Mouse (Mus musculus) hindbrain, embryonic 11.5 days (tissue): ENCODE measurements around the gene Wbp2. TPM values are rescaled to one million over a fixed set of nuclear protein-coding genes. Genes with fewer than 3 reads are reported as not detected.
A peak's percentile ranks its signal among the peaks of the same experiment; 100 is the strongest.

ENCODE experiments used
- ATAC-seq: fragments of 200-750 bp; cut with Nextera tagmentation; 2 replicates; pipeline ENCODE4 v1.8.0; 2017; ENCODE audit warnings: mild to moderate bottlenecking, moderate TSS enrichment, moderate library complexity; ENCODE audit not compliant: low FRiP score
- DNase-seq: peaks from one replicate; pipeline ENCODE4 v3.0.0-alpha.2; 2015; ENCODE audit warnings: low spot score
- H3K27ac ChIP-seq: fragments of 300-500 bp; sonication (generic); 2 replicates; pipeline ENCODE4 v1.5.1; 2014; ENCODE audit warnings: mild to moderate bottlenecking, low read depth, low read length
- H3K27me3 ChIP-seq: fragments of 300-500 bp; sonication (generic); 2 replicates; pipeline ENCODE4 v1.6.1; 2014; ENCODE audit warnings: mild to moderate bottlenecking, low read length, moderate library complexity, mixed read lengths; ENCODE audit not compliant: control insufficient read depth, insufficient read depth
- H3K36me3 ChIP-seq: fragments of 300-500 bp; sonication (generic); 2 replicates; pipeline ENCODE4 v1.6.1; 2014; ENCODE audit warnings: mild to moderate bottlenecking, low read length, moderate library complexity, mixed read lengths; ENCODE audit not compliant: control insufficient read depth, insufficient read depth
- H3K4me1 ChIP-seq: fragments of 300-500 bp; sonication (generic); replicated peaks from 2 replicates; pipeline ENCODE4 v1.6.1; 2014; ENCODE audit warnings: low read length, mixed read lengths; ENCODE audit not compliant: control insufficient read depth, insufficient read depth
- H3K4me2 ChIP-seq: fragments of 300-500 bp; sonication (generic); replicated peaks from 2 replicates; pipeline ENCODE4 v1.6.1; 2014; ENCODE audit warnings: mild to moderate bottlenecking, low read depth, low read length
- H3K4me3 ChIP-seq: fragments of 300-500 bp; sonication (generic); 2 replicates; pipeline ENCODE4 v1.5.1; 2014; ENCODE audit warnings: low read depth, low read length
- H3K9ac ChIP-seq: fragments of 300-500 bp; sonication (generic); 2 replicates; pipeline ENCODE4 v1.6.1; 2014; ENCODE audit warnings: low read depth, low read length
- H3K9me3 ChIP-seq: fragments of 300-500 bp; sonication (generic); 2 replicates; pipeline ENCODE4 v1.6.1; 2016; ENCODE audit warnings: low read length; ENCODE audit not compliant: control insufficient read depth
- WGBS: fragments of 180-500 bp; shearing (Covaris S2); extraction: QIAGEN DNeasy Blood & Tissue Kit; methylation state at CpG from one replicate; pipeline ENCODE4 v1.1.7; 2014; 5-methylcytosine and 5-hydroxymethylcytosine counted together
- polyA plus RNA-seq: library from polyadenylated mRNA; unstranded; fragments of >200 nt; fragmentation: Nextera tagmentation; extraction: Ambion mirVana; gene quantifications from 2 replicates; pipeline ENCODE4 v1.2.1, GENCODE M21; 2014

The Wbp2 gene
- polyA plus RNA-seq, 1 experiment from 2014 or later = 85.4 TPM

DNA sequence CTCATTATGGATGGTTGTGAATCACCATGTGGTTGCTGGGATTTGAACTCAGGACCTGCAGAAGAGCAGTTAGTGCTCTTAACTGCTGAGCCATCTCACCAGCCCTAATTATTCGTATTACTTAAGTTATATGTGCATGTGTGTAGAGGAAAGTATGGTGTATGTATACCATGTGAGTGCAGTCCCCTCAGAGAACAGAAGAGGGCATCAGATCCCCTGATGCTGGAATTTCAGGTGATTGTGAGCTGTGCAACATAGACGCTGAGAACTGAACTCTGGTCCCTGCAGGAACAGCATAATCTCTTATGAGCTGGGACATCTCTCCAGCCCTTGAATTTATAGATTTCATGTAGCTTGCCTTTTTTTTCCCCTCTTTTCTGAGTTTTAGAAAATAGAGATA, 45.0 kb downstream of the Wbp2 start:
- no peaks in the 10 kb centered on the region for H3K4me1 ChIP-seq
- no peak overlapping the region for H3K4me2 ChIP-seq
- no peak for ATAC-seq
- no peak overlapping the region for H3K9ac ChIP-seq
- no peak for DNase-seq
- H3K36me3 ChIP-seq = peaks cover 10% of the 10 kb centered on the region; the same call in 1 of the 2 replicates
- no peak overlapping the region for H3K27ac ChIP-seq
- H3K27me3 ChIP-seq = no peaks in the 10 kb centered on the region
- no peaks in the 10 kb centered on the region for H3K9me3 ChIP-seq
- 97% methylated on average over 2 of the region's 2 CpGs for WGBS
- H3K4me3 ChIP-seq = no peak overlapping the region

DNA sequence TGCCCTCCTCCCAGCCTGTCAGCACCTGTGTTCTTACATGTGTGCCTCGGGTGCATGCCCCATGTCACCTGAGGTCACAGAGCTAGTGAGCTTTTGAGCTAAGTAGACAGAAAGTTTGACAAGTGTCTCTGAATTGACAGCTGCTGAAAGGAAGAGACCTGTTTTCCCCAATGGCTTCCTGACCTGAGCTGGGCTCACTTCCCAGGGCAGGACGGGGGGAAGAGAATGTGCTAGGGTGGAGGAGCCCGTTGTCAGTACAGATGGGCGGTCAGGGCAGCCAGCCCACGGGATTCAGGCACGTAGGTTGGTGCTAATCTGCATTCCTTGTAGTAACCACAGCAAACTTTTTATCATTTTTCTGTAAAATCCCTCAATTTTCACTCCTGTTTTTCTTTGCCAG, 46.2 kb downstream of the Wbp2 start:
- H3K27me3 ChIP-seq = no peaks in the 10 kb centered on the region
- DNase-seq (no peak), ATAC-seq (no peak)
- H3K27ac ChIP-seq = no peak overlapping the region
- H3K9me3 ChIP-seq = no peaks in the 10 kb centered on the region
- peaks cover 10% of the 10 kb centered on the region; the same call in 1 of the 2 replicates for H3K36me3 ChIP-seq
- H3K4me1 ChIP-seq = no peaks in the 10 kb centered on the region
- H3K4me3 ChIP-seq = no peak overlapping the region
- 94% methylated on average over 6 of the region's 6 CpGs for WGBS
- no peak overlapping the region for H3K9ac ChIP-seq
- no peak overlapping the region for H3K4me2 ChIP-seq

DNA sequence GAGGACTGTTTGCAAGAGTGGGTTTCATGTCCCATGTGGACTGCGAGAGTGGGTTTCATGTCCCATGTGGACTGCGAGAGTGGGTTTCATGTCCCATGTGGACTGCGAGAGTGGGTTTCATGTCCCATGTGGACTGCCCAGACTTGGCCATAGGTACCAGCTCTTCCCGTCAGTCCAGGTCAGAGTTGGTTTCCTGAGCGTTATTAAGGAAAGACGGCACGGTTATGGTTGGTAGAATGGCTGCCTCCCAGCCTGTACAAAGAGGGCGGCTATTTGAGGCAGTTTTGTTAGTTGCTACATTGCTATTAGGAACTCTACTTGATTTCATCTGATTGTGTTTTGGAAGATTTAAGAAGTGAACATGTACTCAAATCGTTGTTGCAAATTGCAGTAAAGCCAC, 49.0 kb downstream of the Wbp2 start:
- 97% methylated on average over 9 of the region's 9 CpGs for WGBS
- Histone ChIP-seq H3K27me3 (no peaks in the 10 kb centered on the region), H3K4me2 (no peak overlapping the region), H3K27ac (no peak overlapping the region), H3K4me1 (no peaks in the 10 kb centered on the region), H3K36me3 (peaks cover 10% of the 10 kb centered on the region; the same call in 1 of the 2 replicates), H3K9me3 (no peaks in the 10 kb centered on the region), H3K9ac (no peak overlapping the region), H3K4me3 (no peak overlapping the region)
- ATAC-seq = no peak
- no peak for DNase-seq

DNA sequence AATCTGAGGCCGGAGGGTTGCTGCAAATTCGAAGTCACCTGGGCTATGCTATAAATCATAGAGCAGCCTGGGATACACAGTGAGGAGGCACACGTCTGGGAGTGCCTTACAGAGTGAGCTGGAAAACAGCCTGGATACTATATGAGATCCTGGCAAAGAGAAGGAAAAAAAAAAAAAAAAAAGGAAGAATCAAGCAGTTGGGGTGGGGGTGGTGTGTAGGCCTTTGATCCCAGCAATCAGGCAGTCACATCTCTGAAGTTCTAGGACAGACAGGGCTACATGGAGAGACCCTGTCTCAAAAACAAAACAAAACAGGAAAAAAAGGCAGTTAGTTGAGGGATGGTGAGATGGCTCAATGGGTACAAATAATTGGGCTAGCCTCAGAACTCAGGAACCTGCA, 50.1 kb downstream of the Wbp2 start:
- H3K36me3 ChIP-seq = peaks cover 7% of the 10 kb centered on the region; the same call in 1 of the 2 replicates
- no peaks in the 10 kb centered on the region; the same call in 1 of the 2 replicates for H3K4me1 ChIP-seq
- 89% methylated on average over 3 of the region's 3 CpGs for WGBS
- H3K9ac ChIP-seq = no peak overlapping the region
- H3K4me3 ChIP-seq = no peak overlapping the region
- no peak overlapping the region for H3K4me2 ChIP-seq
- no peaks in the 10 kb centered on the region for H3K27me3 ChIP-seq
- no peaks in the 10 kb centered on the region for H3K9me3 ChIP-seq
- DNase-seq = no peak
- no peak overlapping the region for H3K27ac ChIP-seq
- ATAC-seq = no peak

DNA sequence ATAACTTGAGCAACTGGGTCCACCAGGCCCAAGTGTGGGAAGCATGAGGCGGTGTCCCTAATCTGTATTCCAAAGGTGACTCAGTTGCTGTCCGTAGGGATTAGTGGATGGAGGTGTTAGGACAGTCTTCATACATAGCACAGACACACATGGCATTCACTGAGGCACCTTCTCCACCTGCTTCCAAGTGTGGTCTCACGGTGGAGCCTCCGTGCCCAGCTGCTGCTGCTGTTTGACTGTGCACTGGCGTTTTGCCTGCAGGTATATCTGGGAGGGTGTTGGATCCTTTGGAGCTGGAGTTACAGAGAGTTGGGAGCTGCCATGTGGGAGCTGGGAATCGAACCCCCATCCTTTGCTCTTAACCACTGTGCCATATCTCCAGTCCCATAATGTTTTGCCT, 52.2 kb downstream of the Wbp2 start:
- Histone ChIP-seq H3K4me1 (peaks cover 3% of the 10 kb centered on the region; the same call in 1 of the 2 replicates), H3K9me3 (no peaks in the 10 kb centered on the region), H3K27me3 (no peaks in the 10 kb centered on the region), H3K4me2 (no peak overlapping the region), H3K4me3 (no peak overlapping the region), H3K27ac (no peak overlapping the region), H3K36me3 (no peaks in the 10 kb centered on the region; the same call in 1 of the 2 replicates), H3K9ac (no peak overlapping the region)
- WGBS = 97% methylated on average over 6 of the region's 6 CpGs
- DNase-seq = no peak
- ATAC-seq = no peak

DNA sequence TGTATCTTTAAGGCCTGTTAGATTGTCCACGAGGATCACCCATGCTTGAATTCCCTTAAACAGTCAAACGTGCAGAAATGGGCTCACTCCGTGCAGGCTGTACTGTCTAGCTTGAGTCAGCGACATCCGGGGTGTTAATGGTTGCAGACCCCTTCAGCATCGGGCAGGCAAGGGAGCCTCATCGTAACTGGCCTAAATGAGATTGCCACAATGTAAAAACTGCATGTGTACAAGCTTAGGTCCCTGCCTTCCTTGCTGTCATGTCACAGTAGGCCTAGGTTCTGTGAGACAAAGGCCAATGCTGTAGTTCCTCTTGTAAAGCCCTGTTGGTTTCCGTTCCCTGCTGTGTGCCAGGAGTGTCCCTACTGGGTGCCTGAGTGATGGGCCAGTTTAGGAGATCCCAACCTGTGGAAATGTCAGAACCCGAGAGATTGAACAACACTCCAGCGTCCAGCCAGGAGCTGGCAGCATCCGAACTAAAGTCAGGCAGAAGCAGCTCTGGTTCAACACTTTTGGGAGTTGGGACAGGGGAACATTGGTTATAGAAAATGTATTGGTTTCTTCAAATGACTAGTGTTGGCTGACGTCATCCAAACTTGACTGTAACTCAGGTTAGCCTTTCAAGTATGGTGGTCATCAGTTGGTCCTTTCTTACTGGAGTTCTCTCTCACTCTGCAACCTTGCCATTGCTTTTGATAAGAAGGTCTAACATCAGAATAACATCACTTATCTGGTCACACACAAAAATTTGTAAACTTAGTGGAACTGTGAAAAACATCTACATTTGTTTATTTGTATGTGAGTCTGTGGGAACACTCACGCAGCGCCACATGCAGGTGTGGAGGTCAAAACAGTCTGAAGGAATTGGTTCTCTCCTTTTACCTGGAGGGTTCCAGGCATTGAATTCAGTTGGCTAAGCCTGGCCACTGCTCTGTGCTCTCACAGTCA, 55.6 kb downstream of the Wbp2 start:
- Histone ChIP-seq H3K36me3 (no peaks in the 10 kb centered on the region; the same call in 1 of the 2 replicates), H3K4me3 (peak overlapping the region; percentile 54), H3K4me2 (peak overlapping the region; percentile 81), H3K4me1 (peaks cover 3% of the 10 kb centered on the region; the same call in 1 of the 2 replicates), H3K27ac (peak overlapping the region; percentile 90), H3K9me3 (no peaks in the 10 kb centered on the region), H3K27me3 (no peaks in the 10 kb centered on the region), H3K9ac (peak overlapping the region; percentile 87)
- WGBS = 26% methylated on average over 14 of the region's 14 CpGs
- DNase-seq = no peak
- ATAC-seq = peak; percentile 36; the same call in 1 of the 2 replicates

DNA sequence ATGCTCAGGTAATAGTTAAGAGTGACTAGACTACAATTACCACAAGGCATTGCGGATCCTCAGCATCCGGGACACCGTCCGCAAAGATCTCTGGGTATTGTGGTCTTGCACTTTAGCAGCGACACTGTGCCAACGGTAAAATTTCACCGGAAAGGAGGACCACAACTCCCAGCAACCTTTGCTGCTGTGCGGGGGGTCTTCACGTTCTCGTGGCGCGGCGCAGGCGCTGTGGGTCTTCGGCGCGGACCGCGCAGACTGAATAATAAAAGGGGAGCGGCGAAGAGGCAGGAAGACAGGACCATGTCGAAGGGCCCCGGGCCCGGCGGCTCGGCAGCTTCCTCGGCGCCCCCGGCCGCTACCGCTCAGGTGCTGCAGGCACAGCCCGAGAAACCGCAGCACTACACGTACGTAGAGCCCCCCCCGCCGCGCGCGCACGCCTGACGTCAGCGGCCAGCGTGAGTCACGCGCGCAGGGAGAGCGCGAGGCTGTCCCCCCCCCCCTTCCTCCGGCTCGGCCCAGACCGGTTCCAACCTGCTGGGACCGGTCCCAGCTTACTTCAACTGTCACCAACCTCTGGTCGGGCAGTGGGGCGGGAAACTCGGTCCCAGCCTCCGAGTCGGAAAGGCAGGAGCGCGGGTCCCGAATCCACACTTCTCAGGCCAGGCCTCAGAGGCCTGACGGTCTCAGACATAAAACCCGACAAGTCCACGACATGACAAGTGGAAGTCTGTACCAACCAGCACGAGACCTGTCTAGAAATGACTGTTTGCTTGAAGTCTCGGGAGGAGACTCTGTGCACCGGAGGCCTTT, 56.5 kb downstream of the Wbp2 start, which contains the start of gene Unk:
TSS of gene Unk (plus strand) at position 235 of the 810 bp plus-strand sequence.
- Histone ChIP-seq H3K4me3 (peak within 1 kb of the TSS; percentile 54), H3K4me1 (peaks cover 3% of the 10 kb centered on the region; the same call in 1 of the 2 replicates), H3K4me2 (peak within 1 kb of the TSS; percentile 81), H3K27me3 (no peaks in the 10 kb centered on the region), H3K27ac (peak within 1 kb of the TSS; percentile 90), H3K9me3 (no peaks in the 10 kb centered on the region), H3K9ac (peak within 1 kb of the TSS; percentile 87), H3K36me3 (no peaks in the 10 kb centered on the region; the same call in 1 of the 2 replicates)
- peak; percentile 99 for DNase-seq
- under 1% methylated on average over 63 of the region's 67 CpGs for WGBS
- peak; percentile 93 for ATAC-seq

DNA sequence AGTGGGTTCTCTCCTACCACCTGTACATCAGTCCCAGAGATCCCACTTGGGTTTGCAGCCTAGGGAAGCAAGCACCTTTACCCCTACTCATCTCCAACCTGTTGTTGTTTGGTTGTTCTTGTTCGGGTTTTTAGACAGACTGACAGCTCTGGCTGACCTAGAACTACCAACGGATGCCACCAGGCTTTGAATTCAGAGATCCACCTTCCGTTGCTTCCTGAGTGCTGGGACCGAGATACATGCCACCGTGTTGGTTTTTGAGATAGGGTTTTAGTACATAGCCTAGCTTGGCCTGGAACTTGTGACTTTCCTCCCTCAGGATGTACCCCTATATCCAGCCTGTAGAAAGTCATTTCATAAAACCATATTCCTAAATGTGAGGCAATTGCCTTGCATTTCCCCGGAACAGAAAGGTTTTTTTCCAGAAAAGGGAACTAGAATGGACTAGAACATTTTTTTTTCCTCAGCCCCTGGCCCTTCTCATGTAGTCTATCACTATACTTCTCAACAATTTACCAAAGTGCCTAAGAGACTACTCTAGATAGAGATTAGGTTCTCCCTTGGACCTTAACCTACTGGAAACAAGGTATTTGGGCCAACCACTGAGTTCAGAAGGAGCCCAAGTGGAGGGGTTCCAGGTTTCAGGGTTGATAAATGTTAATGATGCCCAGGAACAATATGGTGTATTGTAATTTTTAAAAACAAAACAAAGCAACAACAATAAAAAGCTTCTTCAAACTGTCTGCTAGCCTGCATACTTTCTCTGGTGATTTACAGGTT, 57.5 kb downstream of the Wbp2 start:
- H3K27ac ChIP-seq = no peak overlapping the region

More for the DNA sequence above, 57.5 kb downstream of the Wbp2 start:
- ATAC-seq (no peak), DNase-seq (no peak)
- no peaks in the 10 kb centered on the region for H3K27me3 ChIP-seq
- H3K4me1 ChIP-seq = peaks cover 3% of the 10 kb centered on the region; the same call in 1 of the 2 replicates
- no peak overlapping the region for H3K9ac ChIP-seq
- H3K9me3 ChIP-seq = no peaks in the 10 kb centered on the region
- 82% methylated on average over 6 of the region's 6 CpGs for WGBS
- peak overlapping the region; percentile 17; the same call in 1 of the 2 replicates for H3K4me2 ChIP-seq
- no peaks in the 10 kb centered on the region for H3K36me3 ChIP-seq
- H3K4me3 ChIP-seq = peak overlapping the region; percentile 54; the same call in 1 of the 2 replicates
